Mouse (Mus musculus) erythroblast, embryonic 14.5 days (primary cell): ENCODE results near the gene Fuca1. TPM values are rescaled to one million over a fixed set of nuclear protein-coding genes. Genes with fewer than 3 reads are reported as not detected.
"Not testable (repeated sequence)": the region's sequence is repeated elsewhere in the genome, so short reads cannot be mapped to it uniquely, and the experiment has no call there.

Experiments used
- H3K27me3 ChIP-seq: 2 replicates; pipeline ENCODE4 v1.6.1; 2012; ENCODE audit warnings: inconsistent platforms; ENCODE audit not compliant: control insufficient read depth
- H3K36me3 ChIP-seq: 2 replicates; pipeline ENCODE4 v1.6.1; 2012; ENCODE audit warnings: mild to moderate bottlenecking, inconsistent platforms; ENCODE audit not compliant: control insufficient read depth
- H3K4me1 ChIP-seq: 2 replicates; pipeline ENCODE4 v1.6.1; 2012; ENCODE audit warnings: inconsistent platforms; ENCODE audit not compliant: control insufficient read depth
- H3K4me3 ChIP-seq: replicated peaks from 2 replicates; pipeline ENCODE3; 2012; ENCODE audit warnings: moderate library complexity, mild to moderate bottlenecking, inconsistent platforms
- H3K9me3 ChIP-seq: 2 replicates; pipeline ENCODE4 v1.6.1; 2012; ENCODE audit warnings: low read length, inconsistent platforms, mixed read lengths; ENCODE audit not compliant: control insufficient read depth
- GATA1 ChIP-seq: IDR thresholded peaks from 2 replicates; pipeline ENCODE4 v1.6.1; 2012; ENCODE audit warnings: low read length, inconsistent platforms, mixed read lengths
- TAL1 ChIP-seq: IDR thresholded peaks from 3 replicates; pipeline ENCODE4 v1.6.1; 2012; ENCODE audit warnings: low read length, inconsistent platforms, mixed read lengths
- polyA plus RNA-seq: library from polyadenylated mRNA; stranded (reverse); fragments of >175 nt; gene quantifications from 2 replicates; pipeline ENCODE4 v1.2.3, GENCODE M21; 2012

The Fuca1 gene
- polyA plus RNA-seq, 1 experiment: 0.54 TPM

DNA sequence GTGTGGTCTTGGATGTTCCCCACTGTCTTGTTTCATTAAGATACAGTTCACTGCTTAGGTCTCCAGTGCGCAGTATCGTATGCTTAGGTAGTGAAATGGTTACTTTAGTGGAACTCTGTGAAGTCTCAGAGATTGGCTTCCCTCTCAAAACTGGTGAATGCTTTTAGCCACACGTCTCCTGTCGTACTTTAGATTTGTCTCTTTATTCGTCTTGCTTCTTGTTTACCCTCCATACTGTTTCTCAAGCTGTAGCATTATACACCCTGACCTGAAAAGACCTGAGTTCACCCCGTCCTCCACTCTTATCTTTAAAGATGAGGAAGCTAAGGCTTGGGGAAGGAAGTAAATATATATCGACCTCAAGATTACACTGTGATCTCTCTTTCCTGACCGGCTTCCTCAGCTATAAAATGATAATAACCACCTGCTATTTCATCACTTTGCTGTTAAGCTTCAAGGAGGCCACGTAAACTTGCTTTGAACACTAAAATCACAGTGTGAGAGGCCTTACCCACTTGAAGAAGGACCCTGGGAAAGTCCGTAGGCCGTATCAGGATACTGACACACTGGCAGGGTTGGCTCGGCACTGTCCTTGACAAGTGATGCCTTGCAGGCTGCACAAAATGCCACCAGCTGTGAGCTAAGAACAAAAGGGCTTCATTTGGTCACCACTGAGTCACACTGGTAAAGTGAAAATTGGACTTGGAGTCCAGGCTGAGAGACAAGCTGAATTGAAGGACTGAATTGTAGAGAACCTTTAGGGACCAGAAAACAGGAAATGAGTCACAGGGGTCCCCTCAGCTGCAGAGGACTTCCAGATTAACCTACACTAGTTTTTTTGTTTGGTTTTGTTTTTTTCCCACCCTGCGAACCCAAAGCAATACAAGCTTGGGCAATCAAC, 52.6 kb downstream of the Fuca1 start:
- Histone ChIP-seq H3K4me3 (peak overlapping the region; percentile 80), H3K36me3 (peaks cover 78% of the 10 kb centered on the region), H3K27me3 (no peaks in the 10 kb centered on the region), H3K9me3 (no peaks in the 10 kb centered on the region), H3K4me1 (peaks cover 37% of the 10 kb centered on the region)
- no peak for TF ChIP-seq TAL1
- TF ChIP-seq GATA1: no peak

DNA sequence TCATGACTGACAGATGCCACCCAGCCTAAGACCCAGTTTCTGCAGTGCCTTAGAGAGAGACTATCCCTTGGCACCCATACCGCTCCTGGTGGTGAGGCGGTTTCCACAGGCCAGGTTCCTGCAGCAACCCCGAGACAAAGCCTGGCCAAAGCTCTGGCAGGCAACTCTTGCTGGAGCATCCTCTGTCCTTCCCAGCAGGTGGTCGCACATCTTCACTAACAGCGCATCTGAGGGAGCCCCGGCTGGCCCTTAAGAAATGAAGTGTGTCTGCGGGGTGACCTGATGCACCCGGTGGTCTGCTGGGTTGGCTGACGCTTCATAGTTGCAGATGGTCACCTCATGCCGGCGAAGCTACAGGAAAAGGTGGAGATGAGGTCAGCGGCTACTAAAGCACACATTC, 55.6 kb downstream of the Fuca1 start:
- Histone ChIP-seq H3K9me3 (no peaks in the 10 kb centered on the region), H3K27me3 (no peaks in the 10 kb centered on the region), H3K36me3 (peaks cover 78% of the 10 kb centered on the region), H3K4me1 (peaks cover 33% of the 10 kb centered on the region), H3K4me3 (no peak overlapping the region)
- TF ChIP-seq TAL1: no peak
- no peak for TF ChIP-seq GATA1

DNA sequence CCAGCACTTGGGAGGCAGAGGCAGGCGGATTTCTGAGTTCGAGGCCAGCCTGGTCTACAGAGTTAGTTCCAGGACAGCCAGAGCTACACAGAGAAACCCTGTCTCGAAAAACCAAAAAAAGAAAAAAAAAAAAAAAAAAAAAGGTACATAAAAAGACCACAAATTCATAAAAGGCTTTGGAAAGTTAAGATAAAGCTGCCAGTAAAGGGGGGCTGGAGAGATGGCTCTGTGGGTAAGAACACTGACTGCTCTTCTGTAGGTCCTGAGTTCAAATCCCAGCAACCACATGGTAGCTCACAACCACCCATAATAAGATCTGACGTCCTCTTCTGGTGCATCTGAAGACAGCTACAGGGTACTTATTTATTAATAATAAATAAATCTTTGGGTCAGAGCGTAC, 59.7 kb downstream of the Fuca1 start:
- H3K4me3 ChIP-seq, H3K9me3 ChIP-seq, H3K27me3 ChIP-seq: not testable (repeated sequence)
- peaks cover 32% of the 10 kb centered on the region for H3K4me1 ChIP-seq
- H3K36me3 ChIP-seq: peaks cover 93% of the 10 kb centered on the region

DNA sequence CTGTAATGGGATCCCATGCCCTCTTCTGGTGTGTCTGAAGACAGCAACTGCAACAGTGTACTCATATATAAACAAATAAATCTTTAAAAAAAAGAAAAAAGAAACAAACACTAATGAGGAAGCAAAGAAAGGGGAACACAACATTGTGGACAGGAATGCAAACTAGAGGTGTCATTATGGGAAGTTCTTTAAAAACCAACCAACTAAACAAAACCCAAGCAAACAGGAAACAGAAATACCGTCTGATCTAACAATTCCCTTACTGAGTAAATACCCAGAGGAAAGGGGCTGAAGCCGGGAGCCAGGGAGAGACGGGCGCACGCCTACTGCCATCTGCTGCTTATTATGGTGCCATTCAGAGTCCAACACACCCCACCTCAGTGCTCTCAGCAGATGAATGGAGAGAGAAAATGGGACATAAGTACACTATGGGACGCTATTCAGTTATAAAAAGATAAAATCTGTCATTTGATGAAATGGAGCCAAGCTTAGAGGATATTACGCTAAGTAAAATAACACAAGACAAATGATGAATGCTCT, 61.1 kb downstream of the Fuca1 start:
- H3K36me3 ChIP-seq: peaks cover 90% of the 10 kb centered on the region
- H3K27me3 ChIP-seq: no peaks in the 10 kb centered on the region
- peaks cover 43% of the 10 kb centered on the region for H3K4me1 ChIP-seq
- TF ChIP-seq TAL1: no peak
- TF ChIP-seq GATA1: no peak
- H3K9me3 ChIP-seq: no peaks in the 10 kb centered on the region
- H3K4me3 ChIP-seq: no peak overlapping the region

DNA sequence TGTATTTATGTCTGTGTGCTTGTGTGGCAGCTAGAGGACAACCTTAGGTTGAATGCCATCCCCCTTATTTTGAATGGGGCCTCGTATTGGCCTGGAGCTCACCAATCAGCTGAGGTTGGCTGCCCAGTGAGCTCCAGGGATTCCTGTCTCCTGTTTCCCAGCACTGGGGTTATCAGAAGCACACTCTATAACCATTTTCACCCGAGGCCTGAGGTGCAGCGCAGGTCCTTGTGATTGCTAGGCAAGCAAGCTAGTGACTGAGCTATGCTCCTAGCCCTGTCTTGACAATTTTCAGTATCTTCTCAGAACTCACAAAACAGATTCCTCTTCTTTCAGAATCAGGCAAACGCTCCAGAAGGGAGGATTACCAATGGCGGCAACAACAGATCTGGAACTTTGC, 64.0 kb downstream of the Fuca1 start:
- Histone ChIP-seq H3K4me3 (peak overlapping the region; percentile 100), H3K36me3 (peaks cover 64% of the 10 kb centered on the region), H3K4me1 (peaks cover 53% of the 10 kb centered on the region), H3K9me3 (no peaks in the 10 kb centered on the region), H3K27me3 (no peaks in the 10 kb centered on the region)
- TF ChIP-seq TAL1: no peak
- TF ChIP-seq GATA1: no peak

DNA sequence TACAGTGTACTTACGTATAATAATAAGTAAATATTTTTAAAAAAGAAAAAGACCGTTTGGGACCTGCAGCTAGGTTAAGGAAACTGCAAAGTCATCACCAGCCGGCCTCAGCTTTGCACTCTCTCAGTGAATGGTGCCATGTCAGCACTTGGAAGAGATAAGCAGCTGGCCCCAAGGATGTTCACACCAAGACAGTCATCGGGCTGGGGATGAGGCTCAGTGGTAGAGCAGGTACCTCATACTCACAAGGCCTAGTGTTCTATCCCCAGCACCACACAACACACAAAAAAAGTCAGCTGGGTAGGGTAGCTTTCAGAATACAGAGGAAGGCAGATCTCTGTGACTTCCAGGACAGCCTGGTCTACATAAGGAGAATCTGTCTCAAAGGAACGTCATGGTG, 64.7 kb downstream of the Fuca1 start:
- Histone ChIP-seq H3K4me1 (peaks cover 55% of the 10 kb centered on the region), H3K27me3 (no peaks in the 10 kb centered on the region), H3K4me3 (peak overlapping the region; percentile 100), H3K36me3 (peaks cover 61% of the 10 kb centered on the region), H3K9me3 (no peaks in the 10 kb centered on the region)
- peak; percentile 70 for TF ChIP-seq TAL1
- TF ChIP-seq GATA1: peak; percentile 89

DNA sequence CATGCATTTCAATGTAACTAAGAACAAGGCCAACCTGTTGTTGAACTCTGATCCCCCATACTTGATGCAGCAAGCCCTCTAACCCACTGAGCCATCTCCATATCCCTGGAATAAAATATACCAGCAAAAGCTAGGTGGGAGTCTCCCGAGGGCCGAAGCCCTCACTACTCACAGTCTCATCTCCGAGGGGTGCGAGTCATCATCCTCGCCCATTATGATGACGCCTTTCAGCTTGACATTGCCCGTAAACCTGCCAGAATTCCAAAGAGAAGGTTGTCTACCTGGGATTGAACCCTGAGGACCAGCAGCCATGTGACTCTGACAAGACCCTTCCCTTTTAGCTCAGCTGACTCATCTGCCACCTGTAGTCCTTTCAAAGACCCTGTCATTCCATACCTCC, 65.2 kb downstream of the Fuca1 start:
- peaks cover 58% of the 10 kb centered on the region for H3K4me1 ChIP-seq

DNA sequence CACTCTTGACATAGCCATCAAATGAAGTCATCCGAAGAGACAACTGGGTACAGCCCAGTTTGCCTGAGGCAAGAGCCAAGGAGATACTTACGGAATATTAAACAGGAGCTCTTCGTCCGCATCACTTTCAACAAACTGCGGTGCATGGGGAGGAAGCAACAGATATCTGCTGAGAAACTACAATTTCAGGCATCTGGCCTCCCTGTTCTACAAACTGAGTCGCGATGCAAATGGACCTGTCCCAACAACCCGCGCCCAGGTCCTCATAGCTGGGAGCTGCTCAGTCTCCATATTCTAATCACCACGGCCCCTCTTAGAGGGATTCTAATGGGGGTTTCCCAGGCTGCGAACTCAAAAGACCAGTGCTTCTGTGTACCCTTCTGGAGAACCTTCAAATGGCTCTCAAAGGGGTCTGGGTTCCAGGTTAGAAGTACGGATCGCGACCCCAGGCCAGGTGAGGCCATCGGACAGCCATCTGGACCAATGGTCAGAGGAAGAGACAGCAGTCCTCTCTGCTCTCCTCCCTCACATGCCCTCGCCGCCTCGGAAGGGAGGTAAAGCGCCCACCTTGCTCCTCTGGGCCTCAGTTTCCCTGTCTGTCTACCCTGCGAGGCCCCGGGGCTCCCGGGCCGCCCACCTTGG, 65.9 kb downstream of the Fuca1 start:
- no peak for TF ChIP-seq GATA1
- TF ChIP-seq TAL1: no peak
- H3K9me3 ChIP-seq: peaks cover under 1% of the 10 kb centered on the region; the same call in 1 of the 2 replicates
- H3K27me3 ChIP-seq: no peaks in the 10 kb centered on the region
- peaks cover 49% of the 10 kb centered on the region for H3K36me3 ChIP-seq
- peaks cover 58% of the 10 kb centered on the region for H3K4me1 ChIP-seq
- H3K4me3 ChIP-seq: peak overlapping the region; percentile 100

More for the DNA sequence above, 65.2 kb downstream of the Fuca1 start:
- Histone ChIP-seq H3K36me3 (peaks cover 55% of the 10 kb centered on the region), H3K27me3 (no peaks in the 10 kb centered on the region), H3K9me3 (no peaks in the 10 kb centered on the region), H3K4me3 (peak overlapping the region; percentile 100)
- TF ChIP-seq TAL1 (no peak), GATA1 (no peak)
